Mouse (Mus musculus) telencephalon, adult 2 months (tissue): ENCODE data around the gene Galnt7.

Experiments used
- DNase-seq: peaks from one replicate; pipeline ENCODE4 v3.0.0-alpha.2; 2011; ENCODE audit warnings: low read depth, low spot score

Gene Galnt7

GRCm38 (mm10) chr8:57498847-57499511 lies 153.9 kb downstream of the Galnt7 start:
- peak; percentile 21 for DNase-seq

- DNase-seq = no peak
Observed at GRCm38 (mm10) chr8:57498494-57498846, 154.4 kb downstream of the Galnt7 start.

- DNase-seq = no peak
Observed at GRCm38 (mm10) chr8:57491873-57492272, 161.0 kb downstream of the Galnt7 start.

- no peak for DNase-seq
Observed at GRCm38 (mm10) chr8:57489896-57490295, 162.9 kb downstream of the Galnt7 start.

GRCm38 (mm10) chr8:57489366-57489765 lies 163.5 kb downstream of the Galnt7 start:
- DNase-seq = no peak

- peak; percentile 28 for DNase-seq
Observed at GRCm38 (mm10) chr8:57488312-57488765, 164.5 kb downstream of the Galnt7 start.

GRCm38 (mm10) chr8:57487441-57488155 lies 165.2 kb downstream of the Galnt7 start, which contains the start of gene Sap30:
TSS of gene Sap30 (minus strand) at chr8:57487860.
- peak; percentile 97 for DNase-seq

GRCm38 (mm10) chr8:57486491-57487440 lies 166.1 kb downstream of the Galnt7 start:
- peak; percentile 13 for DNase-seq

GRCm38 (mm10) chr8:57480606-57481005 lies 172.2 kb downstream of the Galnt7 start:
- DNase-seq = no peak

GRCm38 (mm10) chr8:57479700-57480099 lies 173.1 kb downstream of the Galnt7 start:
- no peak for DNase-seq

- DNase-seq = no peak
Observed at GRCm38 (mm10) chr8:57478406-57478805, 174.4 kb downstream of the Galnt7 start.
